Mouse (Mus musculus) T-helper 1 cell (primary cell): ENCODE data around the gene Pnn.

Experiments used
- in situ Hi-C: fragments of 300-600 bp; cut with MboI, MseI; formaldehyde crosslinking; loops from one replicate; pipeline ENCODE4 v1.15.1; 2025; ENCODE audit warnings: high pct_unique_total_duplicates

Gene Pnn

GRCm38 (mm10) chr12:59074052-59074451 lies 7.4 kb downstream of the Pnn start:
- in situ Hi-C loops = no loop called here

DNA sequence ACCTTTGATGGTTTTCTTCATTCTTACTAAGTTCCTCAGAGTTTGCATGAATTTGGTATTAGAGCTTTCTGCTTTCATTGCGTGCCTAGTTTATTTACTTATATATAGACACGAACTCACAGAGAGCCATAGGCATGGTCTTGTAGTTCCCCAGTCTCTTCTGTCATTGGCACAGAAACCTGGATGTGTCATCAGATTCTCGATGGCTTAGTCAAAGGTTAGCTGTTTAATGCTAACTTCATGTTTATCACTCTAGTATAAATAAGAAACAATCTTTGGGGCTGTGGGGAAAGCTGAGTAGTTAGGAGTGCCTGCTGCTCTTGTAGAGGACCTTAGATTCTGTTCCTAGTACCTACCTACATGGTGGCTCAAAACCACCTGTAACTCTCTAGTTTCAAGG lies 10.3 kb downstream of the Pnn start:
- in situ Hi-C loops = loop anchor here (5.0 kb wide), 1 partner anchor 55 kb away; no protein-coding TSS in a partner anchor

- in situ Hi-C loops = loop anchor here (5.0 kb wide), 1 partner anchor 54 kb away; no protein-coding TSS in a partner anchor
Observed at GRCm38 (mm10) chr12:59077883-59078282, 11.2 kb downstream of the Pnn start.

DNA sequence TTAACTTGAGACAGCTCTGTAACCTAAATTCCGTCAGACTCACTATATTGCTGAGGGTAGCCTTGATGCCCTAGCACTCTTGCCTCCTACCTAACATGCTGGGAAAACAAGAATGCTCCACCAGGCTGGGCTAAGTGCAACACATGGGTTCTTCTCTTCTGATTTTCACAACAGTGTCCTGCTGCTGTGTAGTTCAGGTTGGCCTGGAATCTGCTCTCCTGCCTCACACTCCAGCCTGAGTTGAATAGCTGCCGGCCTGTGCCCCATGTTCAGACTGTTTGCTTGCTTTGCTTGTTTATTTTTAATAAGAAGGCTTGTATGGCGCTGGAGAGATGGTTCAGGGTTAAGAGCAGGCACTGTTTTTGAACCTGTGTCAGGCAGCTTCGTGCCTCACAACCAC lies 13.8 kb downstream of the Pnn start:
- in situ Hi-C loops = no loop called here

- in situ Hi-C loops = no loop called here
Observed at GRCm38 (mm10) chr12:59084446-59084845, 17.8 kb downstream of the Pnn start.

DNA sequence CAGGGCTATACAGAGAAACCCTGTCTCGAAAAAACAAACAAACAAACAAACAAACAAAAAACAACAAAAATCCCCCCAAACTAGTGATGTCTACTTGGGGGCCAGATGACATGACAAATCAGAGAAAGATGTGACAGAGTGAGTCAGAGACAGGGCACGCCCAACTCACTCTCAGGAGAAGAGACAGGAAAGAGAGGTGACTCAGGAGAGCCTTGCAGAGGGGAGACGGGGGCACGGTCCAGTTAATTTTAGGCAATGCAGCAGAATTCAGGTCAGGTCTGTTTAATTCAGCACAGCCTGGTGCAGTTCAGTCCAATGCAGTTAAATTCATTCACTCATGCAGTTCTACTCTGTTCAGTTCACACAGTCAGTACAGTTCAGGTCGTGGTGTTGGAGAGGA lies 19.5 kb downstream of the Pnn start:
- in situ Hi-C loops = no loop called here

- in situ Hi-C loops = no loop called here
Observed at GRCm38 (mm10) chr12:59093543-59093942, 26.9 kb downstream of the Pnn start.

DNA sequence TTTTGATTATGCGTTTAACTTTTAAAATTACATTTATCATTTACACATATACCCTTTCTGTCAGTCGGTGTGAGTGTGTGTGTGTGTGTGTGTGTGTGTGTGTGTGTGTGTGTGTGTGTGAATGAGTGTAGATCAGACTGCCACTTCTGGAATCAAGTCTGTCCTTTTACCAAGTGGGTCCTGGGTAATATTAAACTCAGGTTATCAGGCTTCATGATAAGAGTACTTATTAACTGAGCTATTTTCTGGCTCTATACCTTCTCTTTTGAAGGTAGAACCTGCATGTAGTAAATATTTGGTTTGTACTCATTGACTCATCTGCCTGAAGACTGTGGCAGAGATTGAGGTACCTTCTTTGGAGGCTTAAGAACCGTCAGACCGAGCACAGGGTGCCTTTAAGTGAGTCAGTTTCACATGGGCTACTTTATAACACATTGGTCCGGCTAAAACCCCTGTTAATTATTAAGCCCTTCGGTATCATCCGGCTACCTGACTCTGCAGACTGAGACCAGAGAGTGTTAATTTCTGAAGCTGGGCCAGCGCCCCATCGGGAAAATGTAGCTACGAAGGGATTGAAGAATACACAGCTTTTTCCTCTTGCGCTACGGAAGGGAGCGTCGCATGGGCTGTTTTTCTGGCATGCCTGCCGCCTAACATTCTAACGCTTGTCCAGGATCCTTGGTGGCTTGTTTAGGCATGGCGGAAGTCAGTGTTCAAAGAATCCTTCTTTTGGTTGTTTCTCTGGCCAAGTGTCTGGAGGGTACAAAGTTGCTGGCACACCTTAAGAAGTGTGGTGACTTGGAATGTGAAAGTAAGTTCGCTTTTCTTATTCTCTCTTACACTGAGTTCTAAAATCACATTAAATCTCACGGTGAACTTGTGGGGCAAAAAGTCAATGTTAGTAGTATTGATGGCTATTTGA lies 28.7 kb downstream of the Pnn start, which contains the start of gene Mia2:
Mia2 (plus strand) TSS at position 696 of the 922 bp plus-strand sequence.
- in situ Hi-C loops = no loop called here

GRCm38 (mm10) chr12:59104771-59105170 lies 38.1 kb downstream of the Pnn start:
- in situ Hi-C loops = no loop called here

DNA sequence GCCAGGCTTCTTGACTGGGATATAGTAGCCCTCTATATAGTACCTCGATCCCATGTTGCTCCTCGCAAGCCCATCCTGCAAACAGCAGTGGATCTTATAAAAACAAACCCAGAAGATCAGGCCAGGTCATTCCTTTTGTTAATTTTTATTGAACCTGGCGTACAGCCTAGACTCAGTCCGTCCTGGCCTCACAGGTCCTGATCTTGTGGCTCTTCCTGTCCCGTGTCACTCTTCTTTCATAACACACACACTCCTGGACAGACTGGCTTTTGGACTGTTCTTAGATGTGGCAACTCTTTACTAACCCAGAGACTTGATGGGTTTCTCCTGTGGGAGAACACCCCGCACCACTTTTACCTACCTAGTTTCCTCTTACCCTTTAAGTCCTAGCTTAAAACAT lies 39.2 kb downstream of the Pnn start:
- in situ Hi-C loops = no loop called here

DNA sequence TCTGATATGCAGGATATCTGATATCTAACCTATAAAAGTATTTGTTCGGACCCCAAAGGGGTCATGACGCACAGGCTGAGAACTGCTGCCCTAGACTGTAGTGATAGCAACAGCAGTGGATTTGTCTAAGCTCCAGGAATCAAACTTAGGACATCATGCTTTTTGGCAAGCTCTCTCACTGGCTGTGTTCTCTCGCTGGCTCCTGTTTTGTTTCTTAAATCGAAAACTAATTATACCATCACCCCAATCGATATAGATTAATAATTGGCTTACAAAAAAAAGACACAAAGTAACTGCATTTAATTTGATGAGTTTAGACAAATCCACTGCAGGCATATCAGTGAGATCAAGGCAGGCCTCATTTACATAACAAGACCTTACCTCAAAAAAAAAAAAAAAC lies 39.8 kb downstream of the Pnn start:
- in situ Hi-C loops = no loop called here

GRCm38 (mm10) chr12:59107926-59108325 lies 41.2 kb downstream of the Pnn start:
- in situ Hi-C loops = no loop called here

DNA sequence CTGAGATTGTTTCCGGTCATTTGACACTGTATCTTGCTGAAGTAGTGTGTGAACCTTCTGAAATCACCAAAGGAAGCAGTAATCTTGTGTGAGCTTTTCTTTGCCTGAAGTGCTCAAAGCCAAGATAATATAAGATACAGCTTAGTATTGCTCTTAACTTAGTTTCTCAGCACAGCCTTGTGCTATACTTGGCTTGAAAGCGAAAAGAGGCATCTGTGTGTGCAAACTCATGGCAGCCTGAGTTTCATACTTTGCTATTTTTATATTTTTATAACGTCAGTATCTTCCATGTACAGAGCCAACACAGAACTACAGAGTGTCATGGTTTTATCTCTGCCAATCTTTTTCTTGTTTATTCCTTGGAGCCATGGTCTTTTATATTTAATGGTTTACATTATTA lies 50.5 kb downstream of the Pnn start:
- in situ Hi-C loops = no loop called here
